Mouse (Mus musculus): ENCODE data around the gene Piwil4. TPM values are rescaled to one million over a fixed set of nuclear protein-coding genes. Genes with fewer than 3 reads are reported as not detected.

The Piwil4 gene
- under 1 TPM in 1 of 2 experiments, not detected in 1; 0.10 TPM for total RNA-seq (2021)

DNA sequence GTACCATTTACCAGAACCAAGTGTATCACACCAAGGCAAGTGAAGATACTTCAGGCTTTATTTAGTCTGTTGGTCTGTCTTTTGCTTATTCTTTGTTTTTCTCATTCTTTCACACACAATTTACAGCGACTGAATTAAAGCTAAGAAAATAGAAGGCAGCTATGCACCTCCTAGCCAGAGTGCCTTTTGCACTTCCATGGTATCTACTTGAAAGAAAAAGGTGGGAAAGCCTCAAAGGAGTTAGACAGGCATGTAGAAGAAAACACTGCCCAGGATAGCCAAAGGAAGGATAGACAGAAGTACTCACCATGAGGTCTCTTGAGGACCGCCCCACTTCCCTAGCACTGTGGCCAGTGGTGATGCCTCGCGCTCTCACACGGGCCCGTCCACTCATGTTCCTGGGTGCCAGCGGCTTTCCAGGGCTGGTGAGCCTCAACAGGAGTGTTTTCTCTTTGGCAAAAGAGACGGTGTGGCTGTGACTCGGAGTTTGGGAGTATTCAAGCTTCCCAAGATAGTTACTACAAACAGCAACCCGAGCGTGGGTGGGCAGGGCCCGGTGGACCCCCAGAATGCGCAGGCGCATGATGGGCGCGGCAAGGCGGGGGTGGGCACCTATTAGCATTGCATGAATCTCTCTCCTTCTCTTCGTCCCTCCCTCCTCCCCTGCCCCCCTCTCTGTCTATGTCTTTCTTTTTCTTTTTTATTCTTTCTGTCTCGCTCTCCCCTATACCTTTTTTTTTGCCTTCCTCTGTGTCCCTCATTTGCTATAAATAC, at the start of gene Piwil4:
Piwil4 (minus strand) TSS at position 583 of the 774 bp plus-strand sequence.
- intact Hi-C loops (cut with DNase I) = no loop called here
- no peak for DNase-seq (ENCODE audit: low spot score)

DNA sequence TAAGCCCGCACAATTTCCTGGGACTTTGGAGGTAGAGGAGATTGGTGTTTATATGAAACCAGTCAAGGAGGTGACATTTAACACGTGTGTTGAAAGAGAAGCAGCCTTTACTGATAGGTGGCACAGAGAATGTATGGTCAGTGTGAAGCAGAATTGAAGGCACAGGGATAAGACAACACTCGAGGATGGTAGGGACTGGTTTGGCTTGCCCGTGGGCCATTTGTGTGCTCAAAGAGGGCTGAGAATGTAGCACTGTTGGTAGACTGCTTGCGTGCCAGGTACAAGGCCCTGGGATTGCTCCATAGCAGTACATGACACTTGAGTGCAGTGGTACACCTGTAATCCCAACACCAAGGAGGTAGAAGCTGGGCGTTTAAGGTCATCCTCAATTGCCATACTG, 46.8 kb upstream of the Piwil4 start:
- DNase-seq (ENCODE audit: low spot score) = no peak
- intact Hi-C loops (cut with DNase I) = loop anchor here (10.0 kb wide), 1 partner anchor 963 kb away; the partner anchor contains the start of genes Cep57 and Fam76b

DNA sequence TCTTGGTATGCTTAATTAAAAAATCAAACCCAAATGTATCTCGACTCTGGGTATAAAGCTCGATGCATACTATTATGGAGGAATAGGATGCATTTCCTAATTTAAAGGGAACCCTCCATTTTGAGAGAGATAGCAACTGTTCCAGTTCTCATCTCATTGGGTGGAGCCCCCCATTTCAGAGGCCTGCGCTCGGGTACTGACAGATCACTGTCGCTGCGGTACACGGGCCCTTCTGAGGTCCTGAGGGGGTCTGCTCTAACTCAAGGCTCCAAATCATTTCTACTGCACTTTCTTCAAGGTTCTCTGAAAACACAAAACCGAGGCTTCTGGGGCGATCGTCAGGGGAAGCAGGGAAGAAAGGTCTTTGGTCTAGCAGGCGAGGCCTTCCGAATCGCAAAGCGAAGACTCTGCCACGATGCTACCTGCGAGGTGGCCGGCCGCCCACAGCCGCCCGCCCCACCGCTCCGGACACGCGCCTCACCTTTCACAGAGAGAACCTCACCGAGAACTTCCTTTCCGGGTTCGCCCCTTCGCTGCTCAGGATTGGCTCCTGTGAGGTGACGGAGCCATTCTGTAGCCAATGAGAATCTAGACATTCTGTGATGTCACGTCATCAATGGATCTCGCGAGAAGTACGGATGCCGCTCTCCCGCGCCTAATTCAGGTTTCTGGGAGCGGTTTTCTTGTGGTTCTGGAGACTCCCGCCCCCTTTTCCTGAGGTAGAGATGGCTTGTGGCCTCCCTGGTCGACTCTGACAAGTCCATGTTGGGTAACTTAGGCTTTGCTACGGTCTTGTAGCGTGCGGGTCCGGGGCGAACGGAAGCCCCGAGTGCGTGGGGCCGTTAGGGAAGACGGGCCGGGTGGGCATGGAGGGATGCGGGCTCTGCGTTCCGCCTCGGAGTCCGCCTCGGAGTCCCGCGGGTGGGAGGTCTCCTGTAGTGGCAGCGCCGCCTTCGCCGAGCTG, 43.8 kb upstream of the Piwil4 start, which contains the start of the genes Mre11a and Ankrd49:
Mre11a (plus strand) TSS at position 616 of the 964 bp plus-strand sequence.
Ankrd49 (minus strand) TSS at position 818 of the 964 bp plus-strand sequence.
- peak; percentile 85 for DNase-seq (ENCODE audit: low spot score)
- intact Hi-C loops (cut with DNase I) = loop anchor here (10.0 kb wide), 1 partner anchor 960 kb away; the partner anchor contains the start of genes Cep57 and Fam76b

DNA sequence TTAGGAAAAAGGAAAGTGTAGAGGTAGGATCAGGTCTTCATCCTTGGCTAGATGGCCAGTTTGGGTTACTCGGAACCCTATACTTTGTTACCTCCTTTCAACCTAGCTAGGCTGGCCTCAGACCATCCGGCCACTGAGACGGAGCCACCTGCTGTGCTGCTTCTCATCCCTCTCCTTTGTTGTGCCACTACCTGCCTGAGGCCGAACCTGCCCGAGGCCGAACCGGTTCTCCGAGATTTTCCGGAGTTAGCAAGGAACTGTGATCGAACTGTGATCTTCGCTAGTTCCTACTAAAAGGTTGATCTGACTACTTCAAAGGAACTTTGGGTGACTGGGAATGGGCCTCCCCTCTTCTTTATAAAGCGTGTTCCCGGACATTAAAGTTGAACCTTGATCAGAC, 37.8 kb upstream of the Piwil4 start:
- intact Hi-C loops (cut with DNase I) = no loop called here
- DNase-seq (ENCODE audit: low spot score) = no peak

DNA sequence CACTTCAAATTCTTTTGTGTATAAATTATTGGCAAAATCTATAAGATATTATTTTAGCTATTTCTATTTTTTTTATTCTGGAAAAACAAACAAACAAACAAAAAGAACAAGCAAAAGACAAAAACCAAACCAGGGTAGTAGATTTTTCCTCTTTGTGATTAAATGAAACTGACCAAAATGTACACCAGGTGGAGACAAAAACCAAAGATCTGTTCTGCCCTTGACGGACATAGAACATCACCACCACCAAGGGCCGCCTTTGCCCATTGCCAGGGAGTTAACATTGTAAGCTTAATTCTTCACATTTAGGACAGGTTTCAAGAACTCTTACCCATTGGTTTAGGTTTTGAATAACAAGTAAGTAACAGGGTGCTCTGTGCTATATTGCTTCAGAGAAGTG, 33.3 kb upstream of the Piwil4 start:
- intact Hi-C loops (cut with DNase I) = loop anchor here (1.0 kb wide), 1 partner anchor 241 kb away; no protein-coding TSS in a partner anchor
- no peak for DNase-seq (ENCODE audit: low spot score)

GRCm38 (mm10) chr9:14772074-14772473, 31.5 kb upstream of the Piwil4 start:
- no peak for DNase-seq (ENCODE audit: low spot score)
- intact Hi-C loops (cut with DNase I) = no loop called here

GRCm38 (mm10) chr9:14770803-14771471, 30.4 kb upstream of the Piwil4 start, which contains the start of gene 1700012B09Rik:
Gene 1700012B09Rik, minus strand, starts transcription at chr9:14771030.
- DNase-seq (ENCODE audit: low spot score) = no peak
- intact Hi-C loops (cut with DNase I) = no loop called here

DNA sequence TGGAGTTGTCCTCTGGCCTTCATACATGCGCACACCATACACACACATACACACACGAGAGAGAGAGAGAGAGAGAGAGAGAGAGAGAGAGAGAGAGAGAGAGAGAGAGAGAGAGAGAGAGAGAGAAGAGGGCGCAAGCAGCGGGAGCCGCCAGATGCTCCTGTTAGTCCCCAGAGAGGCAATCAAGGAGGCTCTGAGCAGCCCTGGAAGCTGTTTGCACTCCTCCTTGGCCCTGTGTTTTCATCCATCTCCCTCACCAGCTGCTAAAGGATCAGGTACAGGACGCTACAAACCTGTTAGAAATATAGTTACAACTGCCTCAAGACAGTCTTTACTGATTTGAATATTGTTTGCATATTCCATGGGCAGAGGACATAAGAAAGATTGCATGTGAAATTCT, 29.3 kb upstream of the Piwil4 start:
- intact Hi-C loops (cut with DNase I) = no loop called here
- no peak for DNase-seq (ENCODE audit: low spot score)

DNA sequence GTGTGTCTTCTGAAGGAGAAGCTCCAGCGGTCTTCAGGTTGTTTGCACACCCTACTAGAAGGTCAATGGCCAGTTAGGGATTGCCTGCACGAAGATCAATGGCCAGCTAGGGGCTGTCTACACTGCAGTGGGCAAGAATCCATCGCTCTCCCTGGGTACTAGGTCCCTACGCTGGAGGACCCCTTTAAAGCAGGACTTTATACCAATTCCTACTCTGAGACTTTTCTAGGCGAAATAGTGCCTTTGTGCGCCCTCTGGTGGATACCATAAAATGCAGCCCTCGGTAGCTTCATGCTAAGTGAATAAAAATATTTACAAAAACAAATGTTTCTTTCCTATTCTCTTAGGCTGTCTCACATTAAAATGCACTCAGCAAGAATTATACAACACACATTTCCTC, 24.2 kb upstream of the Piwil4 start:
- no peak for DNase-seq (ENCODE audit: low spot score)
- intact Hi-C loops (cut with DNase I) = loop anchor here (2.0 to 5.0 kb wide), 2 partner anchors 66 to 242 kb away; no protein-coding TSS in a partner anchor

DNA sequence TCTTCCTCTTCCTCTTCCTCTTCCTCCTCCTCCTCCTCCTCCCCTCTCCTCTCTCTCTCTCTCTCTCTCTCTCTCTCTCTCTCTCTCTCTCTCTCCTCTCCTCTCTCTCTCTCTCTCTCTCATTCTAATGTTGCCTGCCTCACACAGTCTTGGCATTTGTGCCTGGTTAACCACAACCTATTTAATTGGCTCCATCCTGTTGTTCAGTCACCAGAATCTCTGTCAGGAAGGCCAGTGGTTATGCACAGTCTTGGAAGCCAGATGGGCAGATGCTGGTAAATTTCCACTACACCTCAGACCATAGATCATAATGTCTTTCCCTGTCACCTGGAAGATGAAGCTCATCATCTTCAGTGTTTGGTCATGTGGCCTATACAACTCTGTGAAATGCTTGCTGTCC, 18.7 kb upstream of the Piwil4 start:
- no peak for DNase-seq (ENCODE audit: low spot score)
- intact Hi-C loops (cut with DNase I) = no loop called here

DNA sequence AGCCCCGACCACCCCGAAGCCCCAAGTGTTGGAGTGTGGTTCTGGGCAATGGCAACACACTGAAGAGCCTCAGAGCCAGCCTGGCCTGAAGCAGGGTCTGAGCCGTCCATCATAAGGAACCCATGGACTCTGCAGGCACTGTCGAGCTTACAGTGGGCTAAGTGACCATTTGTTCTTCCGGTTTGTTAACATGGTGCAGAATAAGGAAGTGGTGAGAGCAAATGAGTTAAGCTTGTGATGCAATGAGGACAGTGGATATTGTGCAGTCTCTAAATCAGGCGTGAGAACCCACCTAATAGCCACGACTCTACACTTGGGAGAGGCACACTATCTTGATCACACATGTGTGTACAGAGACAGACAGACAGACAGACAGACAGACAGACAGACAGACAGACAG, 18.1 kb upstream of the Piwil4 start:
- intact Hi-C loops (cut with DNase I) = no loop called here
- DNase-seq (ENCODE audit: low spot score) = no peak

DNA sequence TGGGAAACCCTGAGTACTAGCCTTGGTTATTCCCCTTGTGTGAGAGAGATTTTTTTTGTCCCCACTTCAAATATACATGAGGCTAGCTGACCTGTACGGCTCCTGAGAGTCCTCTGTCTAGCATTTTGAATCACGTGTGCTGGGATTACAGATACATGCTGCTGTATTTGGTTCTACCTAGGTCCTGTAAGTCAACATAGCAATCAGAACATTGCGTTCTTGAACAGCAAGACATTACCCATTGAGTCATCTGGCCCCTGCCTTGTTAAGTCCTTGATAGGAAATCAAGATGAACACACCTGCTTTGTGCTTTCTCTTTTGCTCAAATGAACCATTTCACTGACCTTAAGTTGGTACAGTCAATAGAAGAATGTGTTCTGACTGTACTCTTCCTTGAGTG, 13.9 kb upstream of the Piwil4 start:
- intact Hi-C loops (cut with DNase I) = loop anchor here (5.0 kb wide), 1 partner anchor 37 kb away; no protein-coding TSS in a partner anchor
- no peak for DNase-seq (ENCODE audit: low spot score)

DNA sequence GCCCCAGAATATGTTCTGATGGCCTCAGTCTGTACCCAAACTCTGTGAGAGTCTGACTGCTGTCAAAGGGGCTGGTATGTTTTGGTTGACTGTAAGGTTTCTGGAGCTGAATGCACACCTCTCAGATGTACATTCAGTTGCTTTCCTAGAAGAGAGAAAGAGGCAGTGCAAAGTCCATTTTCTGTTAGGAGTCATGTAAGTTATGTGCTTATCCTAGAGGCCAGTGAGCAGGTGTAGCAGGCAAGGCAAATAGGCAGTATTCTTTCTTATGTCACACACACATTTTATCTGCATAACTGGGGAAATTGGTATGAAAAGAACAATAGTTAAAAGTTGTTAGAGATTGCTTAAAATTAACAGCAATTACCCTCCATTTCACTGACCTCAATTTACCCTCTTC, 13.4 kb upstream of the Piwil4 start:
- DNase-seq (ENCODE audit: low spot score) = no peak
- intact Hi-C loops (cut with DNase I) = loop anchor here (5.0 kb wide), 1 partner anchor 37 kb away; no protein-coding TSS in a partner anchor

DNA sequence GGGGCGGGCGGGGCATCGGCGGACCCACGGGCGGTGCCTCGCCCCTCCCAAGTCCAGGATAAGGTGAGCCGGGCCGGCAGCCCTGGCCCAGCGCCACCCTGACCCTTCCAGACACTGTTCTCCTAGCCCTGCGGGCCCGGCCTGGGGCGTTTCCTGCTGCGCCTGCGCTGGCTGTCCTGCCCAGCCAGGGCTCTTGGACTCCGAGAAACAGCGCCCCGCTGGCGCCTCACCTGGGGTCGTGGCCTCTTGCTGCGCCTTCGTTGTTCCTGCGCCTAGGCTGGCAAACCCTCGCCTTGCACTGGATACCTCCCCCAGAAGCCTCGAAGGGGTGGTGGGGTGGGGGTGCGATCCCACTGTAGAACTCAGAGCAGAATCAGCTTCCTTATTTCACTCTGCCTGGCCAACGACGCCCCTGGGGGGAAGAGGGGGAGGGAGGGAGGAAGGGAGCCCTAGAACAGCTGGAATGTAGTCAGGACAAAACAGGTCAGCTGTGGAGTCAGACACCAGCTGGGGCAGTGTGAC, 11.5 kb upstream of the Piwil4 start, which contains the start of gene Fut4:
Fut4 (minus strand) TSS at position 393 of the 522 bp plus-strand sequence.
- DNase-seq (ENCODE audit: low spot score) = peak; percentile 35
- intact Hi-C loops (cut with DNase I) = loop anchor here (5.0 kb wide), 1 partner anchor 35 kb away; no protein-coding TSS in a partner anchor

- no peak for DNase-seq (ENCODE audit: low spot score)
- intact Hi-C loops (cut with DNase I) = loop anchor here (5.0 kb wide), 1 partner anchor 34 kb away; no protein-coding TSS in a partner anchor
These were observed 11.0 kb upstream of the Piwil4 start for GRCm38 (mm10) chr9:14751503-14752000.

GRCm38 (mm10) chr9:14750901-14751502, 10.5 kb upstream of the Piwil4 start:
- intact Hi-C loops (cut with DNase I) = loop anchor here (5.0 kb wide), 1 partner anchor 34 kb away; no protein-coding TSS in a partner anchor
- DNase-seq (ENCODE audit: low spot score) = no peak

- intact Hi-C loops (cut with DNase I) = no loop called here
- DNase-seq (ENCODE audit: low spot score) = no peak
These were observed 909 bp downstream of the Piwil4 start for GRCm38 (mm10) chr9:14739498-14740150.

DNA sequence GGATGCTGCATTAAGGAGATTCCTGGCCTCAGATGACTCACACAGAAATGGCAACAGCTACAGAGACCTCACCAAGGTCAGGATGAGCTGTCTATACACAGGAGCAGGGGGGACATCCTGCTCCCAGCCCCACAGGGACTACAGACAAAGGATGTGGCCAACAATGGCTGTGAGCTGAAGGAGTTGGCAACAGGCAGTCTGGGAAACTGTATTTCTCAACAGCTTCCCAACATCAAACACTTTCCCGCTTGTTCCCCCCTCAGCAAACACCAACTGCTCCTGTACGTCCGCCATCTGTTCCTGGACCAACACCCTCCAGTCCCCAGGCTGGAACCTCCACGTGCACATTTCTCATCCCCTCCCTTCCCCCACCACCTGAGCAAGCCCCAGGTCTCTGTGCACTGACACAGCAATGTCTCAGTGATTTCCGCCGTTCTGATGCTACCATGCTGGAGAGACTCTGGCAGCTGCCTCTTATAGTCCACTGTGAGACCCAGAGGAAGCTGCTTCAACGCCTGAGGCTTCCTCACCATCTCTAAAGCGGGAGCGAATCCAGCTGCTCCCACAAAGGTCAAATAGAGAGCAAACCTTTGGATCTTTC, 9.5 kb downstream of the Piwil4 start:
- intact Hi-C loops (cut with DNase I) = no loop called here
- no peak for DNase-seq (ENCODE audit: low spot score)
